Mouse (Mus musculus): ENCODE measurements around the gene Trim67.
A peak's percentile ranks its signal among the peaks of the same experiment; 100 is the strongest.

Trim67 gene

GRCm38 (mm10) chr8:124792708-124793107, at the start of gene Trim67:
Gene Trim67, plus strand, starts transcription at chr8:124793092.
- no peak for DNase-seq

- DNase-seq, result no peak
Measured at GRCm38 (mm10) chr8:124746661-124747060, 46.2 kb upstream of the Trim67 start.

GRCm38 (mm10) chr8:124751191-124751590, 41.7 kb upstream of the Trim67 start:
- DNase-seq, result no peak

DNA sequence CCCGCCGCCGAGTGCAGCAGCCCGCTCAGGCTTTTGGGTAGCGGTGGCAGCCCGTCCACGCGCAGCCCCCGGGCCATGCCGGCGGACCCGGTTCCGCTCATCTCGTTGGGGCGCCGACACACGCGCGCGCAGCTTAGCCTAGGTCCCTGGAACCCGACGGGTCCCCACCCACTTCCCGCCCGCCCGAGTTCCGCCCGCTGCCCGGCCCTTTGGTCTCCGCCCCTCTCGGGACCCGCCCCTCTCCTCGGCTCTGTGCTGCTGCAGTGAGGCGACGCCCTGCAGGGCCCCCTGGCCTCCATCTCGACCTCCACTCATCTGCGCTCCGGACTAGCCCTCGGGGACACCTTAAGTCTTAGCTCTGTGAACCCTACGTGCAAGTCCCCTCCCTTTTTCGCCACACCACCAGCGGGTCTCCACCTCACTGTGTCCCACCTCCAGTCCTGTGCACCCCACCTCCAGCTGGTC, 41.2 kb upstream of the Trim67 start, which contains the start of gene Fam89a:
Fam89a (minus strand) TSS at position 124 of the 465 bp plus-strand sequence.
- peak; percentile 70 for DNase-seq

- no peak for DNase-seq
Measured at GRCm38 (mm10) chr8:124752325-124752862, 40.5 kb upstream of the Trim67 start.

GRCm38 (mm10) chr8:124754101-124754791, 38.6 kb upstream of the Trim67 start:
- DNase-seq, result no peak

- DNase-seq, result no peak
Measured at GRCm38 (mm10) chr8:124754792-124755190, 38.1 kb upstream of the Trim67 start.

DNA sequence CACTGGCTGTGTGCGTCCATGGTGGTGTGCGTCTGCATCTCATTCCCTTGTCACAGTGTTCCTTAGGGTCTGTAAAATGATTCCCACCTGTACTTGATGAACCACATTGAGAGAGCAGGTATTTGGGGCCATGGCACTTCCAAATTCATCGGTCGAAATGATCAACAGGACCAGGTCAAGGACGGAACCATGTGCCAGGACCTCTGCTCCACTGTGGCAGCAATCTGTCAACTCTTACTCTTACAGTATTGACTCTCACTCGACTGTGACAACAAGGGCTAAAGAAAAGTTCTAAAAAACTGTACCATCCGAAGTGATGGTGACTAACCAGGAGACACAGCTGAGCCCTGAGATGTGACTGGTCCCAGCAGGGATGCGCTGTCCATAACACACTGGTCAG, 37.4 kb upstream of the Trim67 start:
- DNase-seq, result no peak

GRCm38 (mm10) chr8:124756153-124756552, 36.7 kb upstream of the Trim67 start:
- no peak for DNase-seq

DNA sequence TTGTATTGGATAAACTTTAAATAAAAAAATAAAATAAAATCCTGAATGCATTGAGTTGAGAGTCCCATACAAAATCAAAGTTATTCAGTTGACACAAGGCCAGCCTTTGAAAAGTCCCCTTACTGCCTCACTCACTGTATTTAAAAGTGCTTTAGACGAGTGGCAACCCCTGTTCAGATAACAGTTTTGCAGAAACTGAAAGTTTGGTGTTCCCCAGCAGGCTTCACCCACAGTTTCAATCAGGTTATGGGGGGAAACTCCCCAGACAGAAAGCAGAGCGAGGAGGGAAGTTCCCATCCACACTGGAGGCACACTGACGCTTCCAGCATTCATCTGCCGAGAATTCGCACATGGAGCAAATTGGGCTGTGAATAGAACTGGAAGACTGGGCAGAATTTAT, 36.3 kb upstream of the Trim67 start:
- no peak for DNase-seq

GRCm38 (mm10) chr8:124758544-124758943, 34.3 kb upstream of the Trim67 start:
- peak; percentile 67 for DNase-seq

DNA sequence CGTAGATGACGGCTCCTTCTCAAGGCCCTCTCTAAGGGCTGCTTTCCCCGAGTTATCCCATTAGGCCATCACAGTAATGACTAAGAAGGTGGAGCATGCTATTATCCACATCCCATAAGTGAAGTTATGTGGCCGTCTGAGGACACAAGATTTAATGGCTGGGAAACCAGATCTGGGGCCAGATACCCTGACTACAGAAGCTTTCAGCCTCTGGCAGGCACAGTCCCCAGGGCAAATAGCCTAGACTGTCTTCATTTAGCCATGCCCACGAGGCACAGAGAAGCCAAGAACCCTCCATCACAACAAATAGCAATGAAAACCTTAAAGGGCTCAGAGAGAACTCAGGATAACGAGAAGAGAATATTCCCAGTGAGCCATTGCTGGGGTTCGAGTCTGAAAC, 29.8 kb upstream of the Trim67 start:
- no peak for DNase-seq

DNA sequence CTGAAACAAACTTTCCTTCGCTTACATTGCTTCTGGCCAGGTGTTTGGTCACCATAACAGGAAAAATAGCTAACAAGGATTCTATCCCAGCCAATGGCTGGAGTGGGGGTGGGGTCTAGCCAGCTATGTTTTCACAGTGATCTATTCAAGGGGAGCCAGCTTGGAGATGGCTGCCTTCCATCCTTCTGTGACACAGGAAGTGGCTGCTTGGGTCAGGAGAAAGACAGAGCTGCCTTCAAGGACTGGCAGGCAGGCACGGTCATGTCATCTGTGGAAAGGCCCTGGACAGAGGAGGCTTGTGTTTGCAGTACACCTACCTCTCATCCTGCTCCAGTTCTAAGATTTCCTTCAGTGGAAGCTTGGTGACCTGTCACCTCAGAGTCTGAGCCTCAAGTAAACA, 20.5 kb upstream of the Trim67 start:
- no peak for DNase-seq

GRCm38 (mm10) chr8:124775695-124776094, 17.2 kb upstream of the Trim67 start:
- DNase-seq, result peak; percentile 84

DNA sequence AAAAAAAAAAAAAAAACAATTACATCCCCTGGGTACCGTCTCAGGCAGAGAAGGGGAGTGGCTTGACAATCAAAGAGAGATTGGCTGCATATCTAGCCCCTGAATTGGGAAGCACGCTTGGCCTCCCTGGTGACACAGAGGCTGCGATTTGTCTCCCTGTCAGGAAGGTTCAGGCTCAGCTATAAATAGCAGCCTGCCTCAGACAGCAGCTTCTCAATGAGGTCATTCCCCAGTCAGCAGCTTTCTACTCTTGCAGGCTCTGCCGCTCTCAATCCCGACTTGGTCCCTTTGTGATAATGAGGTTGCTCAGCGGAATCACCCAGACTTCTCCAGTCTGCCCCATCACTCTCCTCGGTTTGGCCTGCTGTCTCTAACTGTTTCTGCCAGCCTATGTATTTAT, 12.7 kb upstream of the Trim67 start:
- DNase-seq, result no peak

DNA sequence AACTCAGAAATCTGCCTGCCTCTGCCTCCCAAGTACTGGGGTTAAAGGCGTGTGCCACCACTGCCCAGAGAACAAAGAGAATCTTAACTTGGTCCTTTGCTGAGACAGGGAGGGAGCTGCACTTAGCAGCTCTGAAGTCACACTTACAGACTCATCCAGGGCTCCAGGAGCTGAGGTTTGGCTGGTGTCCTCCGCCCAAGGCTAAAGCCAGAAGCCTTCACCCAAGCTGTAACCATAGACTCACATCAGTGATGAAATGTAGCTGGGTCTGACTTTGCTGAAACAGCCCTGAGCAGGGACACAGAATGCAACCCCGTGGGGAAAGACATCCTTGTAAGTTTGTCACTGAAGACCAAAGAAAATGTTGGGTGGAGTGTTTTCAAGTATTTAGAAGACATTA, 10.5 kb upstream of the Trim67 start:
- no peak for DNase-seq

DNA sequence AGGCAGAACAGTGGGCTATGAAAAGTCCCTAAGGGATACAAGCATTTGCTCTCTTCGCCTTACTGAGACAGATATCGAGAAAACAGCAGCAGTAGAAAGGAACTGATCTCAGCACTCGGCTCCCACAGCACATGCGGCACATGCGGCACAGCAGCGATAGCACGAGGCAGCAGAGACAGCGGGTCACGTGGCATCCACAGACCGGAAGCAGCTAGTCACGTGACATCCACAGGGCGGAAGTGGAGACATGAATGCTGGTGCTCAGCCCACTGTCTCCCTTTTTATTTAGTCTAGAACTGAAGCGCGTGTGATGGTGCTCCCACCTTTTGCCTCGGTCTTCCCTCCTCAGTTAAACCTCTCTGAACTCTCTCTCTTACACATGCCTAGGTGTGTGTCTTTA, 9.7 kb upstream of the Trim67 start:
- no peak for DNase-seq

- DNase-seq, result no peak
Measured at GRCm38 (mm10) chr8:124784613-124785012, 8.3 kb upstream of the Trim67 start.

- DNase-seq, result no peak
Measured at GRCm38 (mm10) chr8:124790676-124791075, 2.2 kb upstream of the Trim67 start.

GRCm38 (mm10) chr8:124791751-124792150, 1.1 kb upstream of the Trim67 start:
- DNase-seq, result no peak

DNA sequence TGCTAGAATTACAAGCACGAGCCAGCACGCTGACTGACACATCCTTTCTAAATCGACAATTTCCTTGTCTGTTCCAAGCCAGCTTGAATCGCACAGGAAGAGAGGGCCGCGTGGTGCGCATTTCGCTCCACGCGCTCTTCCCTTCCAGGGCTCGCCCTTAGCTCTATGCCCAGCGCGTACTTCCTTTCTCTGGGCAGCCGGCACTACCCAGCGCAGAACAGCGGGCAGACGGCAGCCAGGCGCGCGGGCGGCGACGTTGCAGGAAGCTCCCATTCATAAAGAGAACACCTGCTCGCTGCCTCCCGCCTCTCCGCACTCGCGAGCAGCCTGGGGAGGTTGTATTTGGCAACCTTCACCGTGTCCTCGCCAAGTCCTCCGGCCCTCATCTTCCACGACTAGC, 706 bp upstream of the Trim67 start:
- no peak for DNase-seq

DNA sequence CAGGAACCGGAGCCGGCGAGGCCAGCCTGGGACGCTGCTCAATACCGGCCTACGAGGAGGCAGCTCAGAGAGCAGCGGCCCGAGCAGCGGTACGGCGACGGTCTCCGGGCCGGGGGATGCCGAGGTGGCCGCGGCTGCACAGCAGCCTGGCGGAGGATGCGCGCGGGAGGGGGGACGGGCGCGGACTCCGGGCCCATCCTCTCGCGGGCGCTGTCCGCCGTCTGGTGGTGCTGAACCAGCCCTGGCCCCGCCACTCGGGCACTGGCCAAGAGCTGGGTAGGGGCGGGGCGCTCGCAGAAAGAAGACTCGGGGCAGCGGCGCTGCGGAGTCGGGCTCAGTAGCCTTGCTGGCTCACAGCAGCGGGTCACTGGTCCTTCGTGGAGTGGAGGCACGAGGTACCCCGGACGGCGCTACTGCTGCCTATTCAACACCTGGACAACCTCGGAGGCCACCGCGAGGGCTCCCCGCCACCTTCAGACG, 320 bp downstream of the Trim67 start:
- peak; percentile 87 for DNase-seq

DNA sequence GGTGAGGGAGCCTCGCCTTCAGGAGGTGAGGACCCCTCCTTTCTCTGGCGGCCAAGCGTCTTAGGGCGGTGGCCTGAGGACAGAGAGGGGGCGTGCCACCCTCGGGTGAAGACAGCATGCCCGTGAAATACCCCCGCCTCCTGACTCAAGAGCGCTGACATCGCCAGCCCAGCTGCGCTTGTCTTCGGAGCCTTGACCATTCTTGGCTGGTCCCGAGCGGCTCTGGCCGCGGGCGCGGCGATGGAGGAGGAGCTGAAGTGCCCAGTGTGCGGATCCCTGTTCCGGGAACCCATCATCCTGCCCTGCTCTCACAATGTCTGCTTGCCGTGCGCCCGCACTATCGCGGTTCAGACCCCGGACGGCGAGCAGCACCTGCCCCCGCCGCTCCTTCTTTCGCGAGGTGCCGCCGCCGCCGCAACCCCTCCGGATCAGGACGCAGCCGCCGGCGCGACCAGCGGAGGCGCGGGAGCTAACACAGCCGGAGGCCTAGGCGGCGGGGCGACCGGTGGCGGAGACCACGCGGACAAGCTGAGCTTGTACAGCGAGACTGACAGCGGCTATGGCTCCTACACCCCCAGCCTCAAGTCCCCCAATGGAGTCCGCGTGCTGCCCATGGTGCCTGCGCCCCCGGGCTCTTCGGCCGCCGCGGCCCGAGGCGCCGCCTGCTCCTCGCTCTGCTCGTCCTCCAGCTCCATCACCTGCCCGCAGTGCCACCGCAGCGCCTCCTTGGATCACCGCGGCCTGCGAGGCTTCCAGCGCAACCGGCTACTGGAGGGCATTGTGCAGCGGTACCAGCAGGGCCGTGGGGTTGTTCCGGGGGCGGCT, 981 bp downstream of the Trim67 start:
- DNase-seq, result no peak

DNA sequence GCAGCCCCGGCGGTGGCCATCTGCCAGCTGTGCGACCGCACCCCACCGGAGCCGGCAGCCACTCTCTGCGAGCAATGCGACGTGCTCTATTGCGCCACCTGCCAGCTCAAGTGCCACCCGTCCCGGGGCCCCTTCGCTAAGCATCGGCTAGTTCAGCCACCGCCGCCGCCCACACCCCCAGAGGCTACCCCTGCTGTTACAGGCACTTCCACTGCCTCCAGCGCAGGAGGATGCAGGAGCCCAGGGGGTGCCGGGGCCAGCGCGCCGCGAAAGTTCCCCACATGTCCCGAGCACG, 1.5 kb downstream of the Trim67 start:
- DNase-seq, result peak; percentile 41

All from lung, postnatal 36 days (tissue).